ENCODE assay signal across 8 mouse cellular contexts in genomic region chr14:61143869-61144268, GRCm38 (mm10). TPM values are rescaled to one million over a fixed set of nuclear protein-coding genes. Genes with fewer than 3 reads are reported as not detected.
DNase-seq lines count a peak whose midpoint lies in the region; ATAC-seq and TF ChIP-seq lines count a peak whose summit lies in the region.

No protein-coding gene starts in this region.

- peaks cover 7% of the 10 kb centered on the region for H3K4me1 ChIP-seq in thymus, adult 2 months (replicated peaks; ENCODE audit: control insufficient read depth, insufficient read depth, low read length)

- TF ChIP-seq CTCF in thymus, adult 2 months (IDR thresholded peaks at IDR 0.05; ENCODE audit: borderline replicate concordance, control insufficient read depth, extremely low read depth, insufficient read depth, low read length, poor library complexity): peak; percentile 31; the same call in 1 of the 2 replicates

- H3K27me3 ChIP-seq in thymus, adult 2 months (ENCODE audit: control insufficient read depth, insufficient read depth, low read length): no peaks in the 10 kb centered on the region; the same call in 1 of the 2 replicates

- DNase-seq in cerebellum, postnatal 4 days (ENCODE audit: low spot score in 2 of 2): no peak
- DNase-seq in thymus, adult 2 months: peak; percentile 29
- DNase-seq in thymus, adult 18-20 months: no peak
- peak; percentile 26 for DNase-seq in kidney, adult 9 months
- peak; percentile 45 for DNase-seq in naive thymus-derived CD4-positive, alpha-beta T cell, adult 2 months (ENCODE audit: low read depth)
- no peak for DNase-seq in layer of hippocampus, adult 11-12 months (ENCODE audit: low spot score)
- DNase-seq in layer of hippocampus, postnatal 36 days: no peak

- no peak for TF ChIP-seq POLR2A in thymus, adult 2 months (IDR thresholded peaks at IDR 0.05; ENCODE audit: control insufficient read depth, extremely low read depth, insufficient read depth, low read length, poor library complexity)

- no peak overlapping the region for H3K27ac ChIP-seq in thymus, adult 2 months (ENCODE audit: control insufficient read depth, insufficient read depth, low read length)

- ATAC-seq in cerebellum, adult (ENCODE audit: insufficient number of reproducible peaks, low FRiP score, low TSS enrichment): peak; percentile 82

- no peak overlapping the region for H3K4me3 ChIP-seq in thymus, adult 2 months (ENCODE audit: control insufficient read depth, insufficient read depth, low read length)

- 50% methylated on average over 11 of the region's 11 CpGs for WGBS in thymus, adult 2 months

- no peaks in the 10 kb centered on the region for H3K36me3 ChIP-seq in thymus, adult 2 months (ENCODE audit: control insufficient read depth, insufficient read depth, low read length)

RNA-seq across cellular contexts. Expression of gene Sacs, which starts 5.6 kb away (rescaled TPM):
- polyA plus RNA-seq in thymus, adult 2 months (2012; rRNA removed): 2.9 and 3.4 TPM in 2 replicates
- 10 to 100 TPM; 58.3 to 59.1 TPM for total RNA-seq in layer of hippocampus, postnatal 36 days (2021)

Comparison
In these comparisons a context has a peak if more than half of its experiments do, and no peak if none do; other contexts are left out.
1. DNase-seq: peak in thymus, adult 2 months (single experiment), kidney, adult 9 months (single experiment) and naive thymus-derived CD4-positive, alpha-beta T cell, adult 2 months (single experiment); none in cerebellum, postnatal 4 days (0 of 2), thymus, adult 18-20 months (0 of 2), layer of hippocampus, adult 11-12 months (single experiment) and layer of hippocampus, postnatal 36 days (0 of 2).